In the genomic region with DNA sequence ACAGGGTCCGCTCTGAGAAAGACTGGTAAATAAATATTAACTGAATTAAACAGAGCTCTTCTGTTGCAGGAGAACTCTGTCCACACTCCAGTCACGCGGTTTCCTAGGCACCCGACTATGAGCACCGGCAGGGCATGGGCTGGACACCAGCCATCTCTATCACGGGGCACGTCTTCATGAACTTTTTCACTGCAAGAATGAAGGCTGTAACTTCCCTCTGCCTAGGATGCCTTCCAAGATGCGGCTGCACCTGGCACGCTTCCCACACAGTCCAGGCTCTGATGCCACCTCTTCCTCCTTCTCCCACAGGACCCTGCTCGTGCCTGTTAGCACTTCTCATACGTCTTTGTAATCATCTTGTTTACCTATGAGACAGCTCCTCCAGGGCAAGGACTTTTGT, we compare ENCODE assay signal across 7 mouse cellular contexts. TPM values are rescaled to one million over a fixed set of nuclear protein-coding genes. Genes with fewer than 3 reads are reported as not detected.
DNase-seq lines count a peak whose midpoint lies in the region; ATAC-seq lines count a peak whose summit lies in the region.

No protein-coding gene starts in this region.

- peak; percentile 54 for DNase-seq in cerebellum, adult 9-11 months
- peak; percentile 69 to 79 for DNase-seq in kidney, postnatal 4 days
- peak; percentile 50 for DNase-seq in skeletal muscle tissue, adult 2 months (ENCODE audit: low read depth, low spot score)
- DNase-seq in thymus, postnatal 4 days = no peak

- H3K4me1 ChIP-seq in liver, embryonic 15.5 days (replicated peaks) = peaks cover 55% of the 10 kb centered on the region
- peaks cover 47% of the 10 kb centered on the region for H3K4me1 ChIP-seq in liver, embryonic 12.5 days
- peaks cover 57% of the 10 kb centered on the region for H3K4me1 ChIP-seq in heart, embryonic 16.5 days (ENCODE audit: control insufficient read depth, insufficient read depth, low read length)

- H3K36me3 ChIP-seq in liver, embryonic 15.5 days (replicated peaks) = peaks cover 5% of the 10 kb centered on the region
- H3K36me3 ChIP-seq in liver, embryonic 12.5 days = peaks cover 12% of the 10 kb centered on the region
- no peaks in the 10 kb centered on the region for H3K36me3 ChIP-seq in heart, embryonic 16.5 days (ENCODE audit: control insufficient read depth, insufficient read depth)

- WGBS in liver, embryonic 15.5 days (ENCODE audit: insufficient replicate concordance) = 73% methylated on average over 11 of the region's 11 CpGs
- WGBS in liver, embryonic 12.5 days (ENCODE audit: insufficient replicate concordance) = 67% methylated on average over 11 of the region's 11 CpGs
- 22% methylated on average over 11 of the region's 11 CpGs for WGBS in heart, embryonic 16.5 days

- no peak overlapping the region for H3K4me3 ChIP-seq in liver, embryonic 15.5 days (replicated peaks)
- H3K4me3 ChIP-seq in liver, embryonic 12.5 days = no peak overlapping the region
- 0 out of 2 replicates have a peak overlapping the region, but pooled peaks have one; percentile 7 for H3K4me3 ChIP-seq in heart, embryonic 16.5 days (ENCODE audit: low read length)

- H3K9me3 ChIP-seq in liver, embryonic 15.5 days (replicated peaks) = no peaks in the 10 kb centered on the region
- H3K9me3 ChIP-seq in liver, embryonic 12.5 days (replicated peaks) = 0 out of 2 replicates have a peak, but pooled peaks cover 5% of the 10 kb centered on the region
- peaks cover 3% of the 10 kb centered on the region; the same call in 1 of the 2 replicates for H3K9me3 ChIP-seq in heart, embryonic 16.5 days (replicated peaks; ENCODE audit: control insufficient read depth, low read length)

- no peak for ATAC-seq in liver, embryonic 15.5 days (ENCODE audit: insufficient read depth)
- ATAC-seq in liver, embryonic 12.5 days = no peak
- peak; percentile 50; the same call in 1 of the 2 replicates for ATAC-seq in heart, embryonic 16.5 days (replicated peaks; ENCODE audit: extremely low read depth, insufficient read depth, low FRiP score)

- no peak overlapping the region for H3K27ac ChIP-seq in liver, embryonic 15.5 days (replicated peaks)
- H3K27ac ChIP-seq in liver, embryonic 12.5 days = no peak overlapping the region
- H3K27ac ChIP-seq in heart, embryonic 16.5 days (ENCODE audit: low read length) = peak overlapping the region; percentile 80

- no peak overlapping the region for H3K9ac ChIP-seq in liver, embryonic 15.5 days
- H3K9ac ChIP-seq in liver, embryonic 12.5 days = no peak overlapping the region
- peak overlapping the region; percentile 49; the same call in 1 of the 2 replicates for H3K9ac ChIP-seq in heart, embryonic 16.5 days (ENCODE audit: low read length)

- peak overlapping the region; percentile 13 for H3K4me2 ChIP-seq in liver, embryonic 15.5 days
- H3K4me2 ChIP-seq in liver, embryonic 12.5 days = no peak overlapping the region
- peak overlapping the region; percentile 48 for H3K4me2 ChIP-seq in heart, embryonic 16.5 days (ENCODE audit: low read depth, low read length)

- no peaks in the 10 kb centered on the region for H3K27me3 ChIP-seq in liver, embryonic 15.5 days
- no peaks in the 10 kb centered on the region for H3K27me3 ChIP-seq in liver, embryonic 12.5 days (replicated peaks)
- no peaks in the 10 kb centered on the region for H3K27me3 ChIP-seq in heart, embryonic 16.5 days (ENCODE audit: control insufficient read depth, insufficient read depth, low read length)

RNA-seq across cellular contexts. Expression of a gene that starts 26.0 kb away (rescaled TPM):
- polyA plus RNA-seq in liver, embryonic 15.5 days (2015; fragmentation: Nextera tagmentation; extraction: Ambion mirVana) = 34.9 and 36.7 TPM in 2 replicates
- polyA plus RNA-seq in liver, embryonic 12.5 days (2016; fragmentation: Nextera tagmentation; extraction: Ambion mirVana) = 34.3 and 35.1 TPM in 2 replicates
- polyA plus RNA-seq in heart, embryonic 16.5 days (2015; fragmentation: Nextera tagmentation; extraction: Ambion mirVana) = 141 and 152 TPM in 2 replicates
